Mouse (Mus musculus) B cell, adult 62 days (primary cell): ENCODE results near the gene Mvp. TPM values are rescaled to one million over a fixed set of nuclear protein-coding genes. Genes with fewer than 3 reads are reported as not detected.

Experiments used
- total RNA-seq: library from RNA; stranded (reverse); gene quantifications from 4 replicates; pipeline ENCODE4 v1.2.4, GENCODE M21; 2023

Mvp gene
- total RNA-seq = 40.5 to 49.3 TPM (median 44.5 TPM) in 4 replicates

DNA sequence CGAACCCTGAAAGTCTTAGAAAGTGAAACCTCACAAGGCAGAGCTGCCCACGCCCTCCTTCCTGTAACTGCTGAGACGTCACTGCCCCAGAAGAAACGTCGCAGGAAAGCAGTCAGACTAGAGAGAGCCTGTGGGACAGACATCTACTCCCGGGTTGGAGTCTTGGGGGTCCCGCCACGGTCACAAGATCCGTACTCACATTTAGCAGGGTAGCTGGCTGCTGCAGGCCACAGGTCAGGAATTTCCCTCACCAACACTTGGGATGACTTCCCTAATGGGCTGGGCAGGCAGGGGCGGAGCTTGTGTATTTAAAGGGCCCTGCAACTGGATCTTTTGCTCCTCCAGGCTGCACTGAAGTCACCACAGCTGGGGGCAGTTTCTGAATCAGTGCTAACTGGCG, at the start of gene Mvp:
TSS of gene Mvp (minus strand) at position 302 of the 400 bp plus-strand sequence.

DNA sequence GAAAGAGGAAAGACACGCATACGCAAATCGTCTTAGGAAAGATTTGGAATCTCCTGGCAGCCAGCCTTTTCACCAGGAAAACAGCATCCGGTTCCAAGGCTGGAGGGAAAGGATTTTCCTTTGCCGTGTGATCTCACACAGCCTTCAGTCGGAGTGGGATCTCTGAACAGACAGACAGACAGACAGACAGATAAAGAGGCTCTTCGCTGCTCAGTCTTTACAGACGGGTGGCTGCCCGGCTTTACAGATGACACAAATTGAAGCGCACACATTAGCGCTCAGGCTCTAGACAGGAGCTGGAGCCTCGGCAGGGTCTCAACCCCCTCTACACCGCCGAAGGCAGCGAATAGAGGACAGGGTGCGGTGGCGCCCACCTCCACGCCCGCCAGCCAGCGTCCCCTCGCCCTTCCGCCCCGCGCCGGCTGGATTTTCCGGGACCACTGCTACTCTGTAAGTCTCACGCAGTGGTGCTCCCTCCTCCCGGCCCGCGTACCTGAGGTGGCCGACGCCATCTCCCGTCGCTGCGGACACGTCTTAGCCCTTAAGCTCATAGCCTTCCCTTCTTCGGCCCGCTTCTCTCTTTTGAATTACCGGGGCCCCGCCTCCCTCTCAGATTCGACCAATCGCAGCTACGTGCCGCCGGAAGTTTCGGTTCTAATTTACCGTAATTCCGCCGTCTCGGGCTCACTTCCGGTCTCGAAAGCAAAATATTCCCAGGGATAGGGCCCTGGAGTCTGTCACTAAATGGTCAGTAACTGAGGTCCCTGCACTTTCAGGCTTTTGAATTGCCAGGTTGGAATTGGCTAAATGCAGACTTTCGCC, 27.6 kb upstream of the Mvp start, which contains the start of gene Kif22:
TSS of gene Kif22 (minus strand) at position 621 of the 822 bp plus-strand sequence.

DNA sequence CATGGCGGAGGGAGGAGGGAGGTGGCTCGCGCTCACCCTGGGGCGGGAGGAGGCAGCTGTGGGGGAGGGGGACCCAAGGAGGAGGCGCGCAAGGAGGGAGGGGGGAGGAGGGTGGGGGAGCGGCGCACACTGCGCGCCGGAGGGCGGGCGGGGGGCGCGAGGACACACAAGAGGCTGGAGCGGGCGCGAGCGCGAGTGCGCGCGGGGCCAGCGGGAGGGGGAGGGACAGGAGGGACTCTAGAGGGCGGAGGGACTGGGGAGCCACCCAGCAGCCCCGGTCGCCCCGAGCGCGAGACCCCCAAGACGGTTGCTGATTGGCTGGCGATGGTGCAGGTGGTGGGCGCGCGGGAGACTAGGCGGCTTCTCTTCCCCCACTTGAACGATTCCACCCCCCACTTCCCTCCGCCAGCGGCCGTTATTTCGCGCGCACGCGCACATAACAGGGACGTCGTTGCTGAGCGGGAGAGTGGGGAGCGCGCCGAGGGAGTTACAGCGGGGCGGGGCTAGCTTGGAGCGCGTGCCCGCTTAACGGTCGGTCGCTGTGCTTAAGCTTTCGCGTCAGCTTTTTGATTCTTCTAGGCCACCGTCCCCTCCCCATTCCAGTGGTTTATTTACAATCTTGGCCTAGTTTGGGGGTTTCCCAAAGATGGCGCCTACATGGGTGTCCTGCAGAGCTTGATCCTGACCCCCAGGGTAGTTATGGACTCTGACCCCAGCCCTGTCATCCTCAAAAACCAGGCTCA, 12.7 kb upstream of the Mvp start, which contains the start of gene Maz:
TSS of gene Maz (minus strand) at position 54 of the 743 bp plus-strand sequence.

DNA sequence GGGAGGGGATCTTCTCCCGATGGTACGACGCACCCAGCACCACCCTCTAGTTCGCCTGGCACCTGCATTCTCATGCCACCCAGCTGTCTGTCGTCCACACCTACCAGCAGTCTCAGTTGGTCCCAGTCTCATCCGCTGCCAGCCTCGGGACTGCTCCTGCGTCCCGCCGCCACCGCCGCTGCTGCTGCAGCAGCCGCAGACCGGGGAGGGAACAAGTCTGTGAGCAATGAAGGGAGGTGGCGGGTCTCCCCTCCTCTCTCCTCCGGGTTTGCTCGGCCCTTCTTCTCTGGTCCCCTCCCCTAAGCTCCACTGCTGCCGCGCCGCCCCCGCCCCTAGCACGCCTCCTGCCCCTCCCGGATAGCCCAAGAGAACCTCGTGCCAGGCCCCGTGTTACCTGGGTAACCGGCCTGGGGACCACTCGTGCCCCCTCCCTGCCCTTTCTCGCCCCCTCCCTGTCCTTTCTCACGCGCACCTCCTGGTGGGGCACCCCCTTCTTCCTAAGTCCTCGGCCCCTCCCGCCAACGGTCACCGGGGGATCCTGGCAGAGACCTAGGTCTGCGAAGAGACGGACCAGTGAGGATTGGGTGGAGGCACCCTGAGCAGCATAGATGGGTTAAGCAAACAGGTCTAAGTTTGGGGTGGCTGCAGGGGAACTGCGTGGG, 6.6 kb upstream of the Mvp start, which contains the start of the genes Gm42742 and Prrt2:
TSS of gene Gm42742 (minus strand) at position 197 of the 662 bp plus-strand sequence.
TSS of gene Prrt2 (minus strand) at position 311 of the 662 bp plus-strand sequence.

DNA sequence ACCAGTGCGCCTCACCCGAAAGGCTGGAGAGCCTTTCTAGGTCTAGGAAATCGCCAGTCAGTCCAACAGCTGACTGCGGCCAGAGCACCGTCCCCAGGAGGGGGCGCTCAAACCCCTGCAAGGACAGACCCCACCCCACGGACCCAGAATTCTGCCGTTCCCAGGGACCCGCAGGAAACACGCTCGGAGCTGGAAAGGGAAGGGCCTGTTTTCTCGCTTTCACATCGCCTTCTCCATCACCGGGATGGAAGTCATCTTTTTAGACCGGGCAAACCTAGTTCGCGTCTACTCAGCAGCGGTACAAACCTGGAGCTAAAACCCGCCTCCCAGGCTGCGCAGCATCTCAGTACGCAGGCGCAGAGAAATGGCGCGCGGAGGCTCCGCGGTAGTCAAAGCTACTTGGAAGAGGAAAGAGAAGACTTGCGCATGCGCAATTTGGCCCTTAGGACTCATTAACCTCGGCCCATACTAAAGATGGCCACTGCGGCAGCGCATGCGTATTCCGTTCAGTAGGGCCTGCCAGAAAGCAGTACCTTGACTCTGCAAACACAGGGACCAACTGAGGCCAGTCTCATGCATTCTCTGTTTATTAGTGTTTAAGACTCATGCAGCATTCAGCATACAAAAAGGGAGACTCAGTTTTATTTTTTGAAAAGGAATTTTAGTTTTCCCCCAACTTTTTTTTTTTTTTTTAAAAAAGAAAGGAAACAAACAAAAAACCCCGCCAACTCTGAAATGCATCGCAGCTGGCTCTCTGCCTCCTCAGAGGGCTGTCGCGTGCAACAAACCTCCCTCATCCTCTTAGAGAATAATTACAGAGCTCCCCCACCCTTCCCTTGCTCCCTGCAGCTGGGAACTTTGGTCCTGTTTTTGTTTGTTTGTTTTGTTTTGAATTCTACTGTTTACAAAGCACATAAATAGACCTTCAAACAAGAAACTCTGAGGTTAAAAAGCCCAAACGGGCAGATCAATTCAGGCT, 2.8 kb upstream of the Mvp start, which contains the start of gene Pagr1a:
TSS of gene Pagr1a (minus strand) at position 382 of the 979 bp plus-strand sequence.

DNA sequence TGATC, 1.9 kb upstream of the Mvp start, which contains the start of gene Pagr1b:
TSS of gene Pagr1b (minus strand) at position 4 of the 5 bp plus-strand sequence.

DNA sequence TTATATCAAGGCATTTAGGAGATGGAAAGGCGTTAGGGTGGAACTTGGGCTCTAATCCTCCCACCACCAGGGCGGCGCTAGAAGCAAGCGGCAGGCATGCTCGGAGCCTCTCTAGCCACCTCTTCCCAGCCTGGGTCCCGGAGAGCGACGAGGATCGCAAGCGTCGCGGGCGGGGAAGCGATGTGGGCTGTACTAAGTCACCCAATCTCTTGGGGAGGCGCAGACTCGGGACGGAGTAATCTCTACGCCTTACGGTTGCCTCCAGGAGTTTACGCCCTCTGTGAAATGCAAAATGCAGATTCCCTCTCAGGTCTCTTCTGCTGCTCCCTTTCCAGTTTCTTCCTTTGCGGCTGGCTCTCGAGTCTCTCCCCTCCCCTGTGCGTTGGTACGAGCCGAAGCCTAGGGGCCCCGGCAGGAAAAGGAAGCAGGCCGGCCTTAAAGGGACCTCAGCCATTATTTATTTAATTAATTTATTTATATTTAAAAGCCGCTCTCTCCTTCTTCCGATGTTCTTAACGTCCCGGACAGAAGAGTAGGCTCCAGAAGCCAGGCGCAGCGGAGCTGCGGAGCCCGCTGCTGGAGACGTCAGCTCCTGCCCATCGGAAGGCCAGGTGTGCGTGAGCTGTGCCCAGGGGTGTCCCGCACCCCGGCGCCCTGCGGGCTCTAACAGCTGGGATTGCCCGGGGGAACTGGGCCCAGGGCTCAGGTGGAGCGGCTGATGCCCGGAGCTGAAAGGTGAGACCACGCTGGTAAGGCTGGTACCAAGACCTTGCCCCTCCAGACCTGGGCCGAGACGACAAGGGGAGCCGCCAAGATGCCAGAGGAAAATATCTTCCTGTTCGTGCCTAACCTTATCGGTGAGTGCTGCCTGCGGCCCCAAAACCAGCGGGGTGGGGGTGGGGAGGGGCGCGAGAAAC, 38.2 kb downstream of the Mvp start, which contains the start of gene Cdiptos:
TSS of gene Cdiptos (minus strand) at position 149 of the 917 bp plus-strand sequence.

DNA sequence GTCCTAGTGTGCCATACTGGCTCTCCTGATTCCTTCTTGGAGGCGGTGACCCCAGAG, 38.7 kb downstream of the Mvp start, which contains the start of gene Cdipt:
TSS of gene Cdipt (plus strand) at position 22 of the 57 bp plus-strand sequence.

DNA sequence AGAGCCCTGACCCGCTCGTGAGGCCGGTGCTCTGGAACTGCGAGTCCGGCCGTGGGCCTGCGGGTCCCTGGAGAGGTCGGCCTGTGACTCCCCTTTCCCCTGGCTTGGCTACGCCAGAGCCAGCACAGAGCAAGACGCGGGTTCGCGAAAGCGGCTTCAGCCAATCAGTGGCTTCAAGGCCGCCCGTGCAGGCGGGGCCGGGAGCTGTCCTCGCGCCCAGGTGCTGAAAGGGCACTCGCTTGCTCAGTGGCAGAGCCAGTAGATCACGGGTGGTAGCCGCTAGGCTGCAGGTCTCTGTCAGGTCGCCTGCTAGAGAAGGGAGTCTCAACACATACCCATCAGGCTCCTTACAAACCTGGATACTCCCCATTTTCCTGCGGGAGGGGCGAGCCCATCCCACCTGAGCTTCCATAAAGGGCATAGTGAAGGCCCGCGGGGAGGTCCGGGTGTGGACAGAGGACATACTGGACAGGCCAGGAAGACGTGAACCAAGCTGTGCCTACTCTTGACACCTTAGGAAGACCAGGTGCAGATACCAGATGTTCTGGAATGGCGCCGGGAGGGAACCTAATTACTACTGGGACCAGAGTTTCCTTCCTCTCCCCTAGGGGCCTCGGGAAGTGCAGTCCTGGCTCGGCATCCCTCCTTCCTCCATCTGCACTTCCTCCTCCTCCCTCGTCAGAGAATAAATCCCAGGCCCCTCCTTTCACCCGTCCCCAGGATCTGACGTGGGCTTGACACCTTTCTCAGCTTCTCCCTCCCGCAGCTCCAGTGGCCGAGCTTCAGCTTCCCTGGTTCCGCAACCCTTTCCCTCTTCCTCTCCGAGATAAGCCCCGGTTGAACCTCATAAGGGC, 64.4 kb downstream of the Mvp start, which contains the start of gene Sez6l2:
TSS of gene Sez6l2 (plus strand) at position 771 of the 854 bp plus-strand sequence.

DNA sequence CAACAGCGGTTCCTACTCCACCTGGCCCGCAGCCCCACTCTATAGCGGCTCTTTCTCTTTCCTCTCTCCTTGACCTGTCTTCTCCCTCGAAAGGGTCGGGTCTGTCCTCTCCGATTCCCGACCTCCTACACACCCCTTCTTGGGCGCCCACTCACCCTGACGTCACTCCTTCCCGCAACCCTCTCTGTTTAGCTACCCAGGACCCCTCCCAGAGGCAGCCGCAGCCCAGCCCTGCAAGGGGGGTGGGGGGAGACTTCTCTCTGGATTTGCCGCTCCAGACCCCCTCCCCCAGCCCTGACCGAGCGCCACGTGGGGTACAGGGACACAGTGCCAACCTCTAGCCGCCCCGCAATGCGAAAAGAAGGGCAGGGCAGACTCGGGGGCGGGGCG, 65.0 kb downstream of the Mvp start, which contains the start of gene Asphd1:
TSS of gene Asphd1 (minus strand) at position 180 of the 390 bp plus-strand sequence.

Other genes with a start within 250 kb of the Mvp start
- gene Gdpd3, start 248.3 kb downstream of the Mvp start, total RNA-seq = 2.3 to 5.6 TPM (median 3.7 TPM) in 4 replicates
- gene Ypel3, start 237.7 kb downstream of the Mvp start, total RNA-seq = 220 to 232 TPM (median 230 TPM) in 4 replicates
- gene Tbx6, start 233.1 kb downstream of the Mvp start, total RNA-seq = 7.8 to 8.8 TPM (median 8.4 TPM) in 4 replicates
- gene Ppp4c, start 222.1 kb downstream of the Mvp start, total RNA-seq = 252 to 268 TPM (median 266 TPM) in 4 replicates
- 0.33 TPM in 1 of 4 replicates, not detected in the others for gene Fam57b, start 217.0 kb downstream of the Mvp start, total RNA-seq
- not detected in 4 replicates for gene 4930451I11Rik, start 183.0 kb downstream of the Mvp start, total RNA-seq
- not detected in 4 replicates for gene Doc2a, start 167.2 kb downstream of the Mvp start, total RNA-seq
- 20.9 to 32.3 TPM (median 26.0 TPM) in 4 replicates for gene Hirip3, start 152.6 kb downstream of the Mvp start, total RNA-seq
- gene Ino80e, start 152.2 kb downstream of the Mvp start, total RNA-seq = 78.5 to 88.5 TPM (median 82.9 TPM) in 4 replicates
- 79.8 to 90.3 TPM (median 84.2 TPM) in 4 replicates for gene Taok2, start 129.9 kb downstream of the Mvp start, total RNA-seq
- 37.9 to 43.4 TPM (median 42.2 TPM) in 4 replicates for gene Tmem219, start 91.7 kb downstream of the Mvp start, total RNA-seq
- gene Kctd13, start 85.7 kb downstream of the Mvp start, total RNA-seq = 39.8 to 42.9 TPM (median 41.8 TPM) in 4 replicates
- not detected in 4 replicates for gene Asphd1, start 65.0 kb downstream of the Mvp start, total RNA-seq
- 4.0 to 6.6 TPM (median 5.4 TPM) in 4 replicates for gene Sez6l2, start 64.1 kb downstream of the Mvp start, total RNA-seq
- gene Cdipt, start 38.7 kb downstream of the Mvp start, total RNA-seq = 62.8 to 64.5 TPM (median 64.2 TPM) in 4 replicates
- gene Cdiptos, start 38.5 kb downstream of the Mvp start, total RNA-seq = 0.39 to 2.0 TPM (median 0.92 TPM) in 4 replicates
- 3.2 to 10.6 TPM (median 8.7 TPM) in 3 of 4 replicates, not detected in the other for gene Pagr1b, start 1.9 kb upstream of the Mvp start, total RNA-seq
- gene Pagr1a, start 2.7 kb upstream of the Mvp start, total RNA-seq = 10.5 to 44.7 TPM (median 14.2 TPM) in 4 replicates
- 7.4 to 42.0 TPM (median 30.9 TPM) in 4 replicates for gene Gm42742, start 6.5 kb upstream of the Mvp start, total RNA-seq
- gene Prrt2, start 6.6 kb upstream of the Mvp start, total RNA-seq = 1.4 to 2.1 TPM (median 1.8 TPM) in 3 of 4 replicates, not detected in the other
- 210 to 225 TPM (median 222 TPM) in 4 replicates for gene Maz, start 12.4 kb upstream of the Mvp start, total RNA-seq
- gene Kif22, start 27.9 kb upstream of the Mvp start, total RNA-seq = 1.3 to 3.1 TPM (median 2.1 TPM) in 4 replicates
- 0.98 to 4.6 TPM (median 1.9 TPM) in 3 of 4 replicates, not detected in the other for gene Zg16, start 72.7 kb upstream of the Mvp start, total RNA-seq
- 51.6 to 60.7 TPM (median 59.8 TPM) in 4 replicates for gene AI467606, start 76.7 kb upstream of the Mvp start, total RNA-seq
- gene Qprt, start 107.6 kb upstream of the Mvp start, total RNA-seq = 0.37 TPM in 1 of 4 replicates, not detected in the others
- gene Spn, start 123.2 kb upstream of the Mvp start, total RNA-seq = 5.3 to 6.6 TPM (median 5.9 TPM) in 4 replicates
- 69.5 to 80.2 TPM (median 75.6 TPM) in 4 replicates for gene Cd2bp2, start 181.4 kb upstream of the Mvp start, total RNA-seq
- 49.9 to 72.7 TPM (median 65.7 TPM) in 4 replicates for gene Tbc1d10b, start 193.8 kb upstream of the Mvp start, total RNA-seq
- gene Mylpf, start 194.3 kb upstream of the Mvp start, total RNA-seq = 4.1 to 8.2 TPM (median 5.3 TPM) in 4 replicates
- gene Zfp553, start 218.4 kb upstream of the Mvp start, total RNA-seq = 8.8 to 11.3 TPM (median 10.0 TPM) in 4 replicates
- gene Sept1, start 218.5 kb upstream of the Mvp start, total RNA-seq = 398 to 439 TPM (median 400 TPM) in 4 replicates
- gene Zfp771, start 229.7 kb upstream of the Mvp start, total RNA-seq = 11.6 to 23.5 TPM (median 13.5 TPM) in 4 replicates
- 14.3 to 19.5 TPM (median 15.7 TPM) in 4 replicates for gene Dctpp1, start 246.1 kb upstream of the Mvp start, total RNA-seq